Mouse (Mus musculus): ENCODE data around the gene Hspa1a.
A peak's percentile ranks its signal among the peaks of the same experiment; 100 is the strongest.
"Not testable (repeated sequence)": the region's sequence is repeated elsewhere in the genome, so short reads cannot be mapped to it uniquely, and the experiment has no call there.

The Hspa1a gene

GRCm38 (mm10) chr17:34948721-34949552 lies 23.0 kb downstream of the Hspa1a start:
- not testable (repeated sequence) for DNase-seq (ENCODE audit: low read depth, low spot score)

- no peak for DNase-seq (ENCODE audit: low read depth, low spot score)
These were observed 24.4 kb downstream of the Hspa1a start for GRCm38 (mm10) chr17:34947606-34948005.

- DNase-seq (ENCODE audit: low read depth, low spot score): no peak
These were observed 25.3 kb downstream of the Hspa1a start for GRCm38 (mm10) chr17:34946486-34947140.

- no peak for DNase-seq (ENCODE audit: low read depth, low spot score)
These were observed 27.6 kb downstream of the Hspa1a start for GRCm38 (mm10) chr17:34944362-34944761.

- DNase-seq (ENCODE audit: low read depth, low spot score): no peak
These were observed 28.7 kb downstream of the Hspa1a start for GRCm38 (mm10) chr17:34943128-34943815.

- DNase-seq (ENCODE audit: low read depth, low spot score): no peak
These were observed 30.5 kb downstream of the Hspa1a start for GRCm38 (mm10) chr17:34941344-34942041.

- DNase-seq (ENCODE audit: low read depth, low spot score): no peak
These were observed 33.9 kb downstream of the Hspa1a start for GRCm38 (mm10) chr17:34937960-34938505.

- no peak for DNase-seq (ENCODE audit: low read depth, low spot score)
These were observed 37.1 kb downstream of the Hspa1a start for GRCm38 (mm10) chr17:34934830-34935229.

GRCm38 (mm10) chr17:34934031-34934430 lies 37.9 kb downstream of the Hspa1a start:
- DNase-seq (ENCODE audit: low read depth, low spot score): no peak

- no peak for DNase-seq (ENCODE audit: low read depth, low spot score)
These were observed 39.7 kb downstream of the Hspa1a start for GRCm38 (mm10) chr17:34932287-34932686.

GRCm38 (mm10) chr17:34931735-34932098 lies 40.2 kb downstream of the Hspa1a start:
- DNase-seq (ENCODE audit: low read depth, low spot score): no peak

GRCm38 (mm10) chr17:34931061-34931734 lies 40.8 kb downstream of the Hspa1a start, which contains the start of gene Neu1:
Neu1 (plus strand) TSS chr17:34931253.
- peak; percentile 95 for DNase-seq (ENCODE audit: low read depth, low spot score)

GRCm38 (mm10) chr17:34928841-34929240 lies 43.1 kb downstream of the Hspa1a start:
- DNase-seq (ENCODE audit: low read depth, low spot score): no peak

- DNase-seq (ENCODE audit: low read depth, low spot score): no peak
These were observed 44.5 kb downstream of the Hspa1a start for GRCm38 (mm10) chr17:34927306-34928019.

GRCm38 (mm10) chr17:34924258-34924657 lies 47.7 kb downstream of the Hspa1a start:
- DNase-seq (ENCODE audit: low read depth, low spot score): no peak

GRCm38 (mm10) chr17:34922939-34923338 lies 49.0 kb downstream of the Hspa1a start:
- no peak for DNase-seq (ENCODE audit: low read depth, low spot score)
